Comparison of ENCODE assay signal across 29 mouse cellular contexts in the genomic region with DNA sequence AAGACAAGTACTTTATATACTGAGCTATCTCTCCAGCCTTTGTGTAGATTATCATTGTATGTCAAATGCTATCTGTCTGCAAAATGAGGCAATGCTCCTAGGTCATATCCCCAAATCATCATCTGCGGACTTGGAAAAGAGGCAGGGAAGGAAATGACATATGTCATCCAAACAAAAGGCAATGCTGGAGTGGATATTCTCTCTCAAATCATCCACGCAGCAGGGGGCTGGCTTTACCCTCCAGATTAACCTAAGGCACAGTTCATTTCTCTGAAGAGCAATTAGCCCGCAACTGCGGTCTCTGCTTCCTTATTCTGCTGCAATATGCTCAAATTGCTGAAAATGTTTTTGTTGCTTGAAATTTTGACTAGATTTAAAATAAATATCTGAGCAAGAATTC.
DNase-seq lines count a peak whose midpoint lies in the region; ATAC-seq lines count a peak whose summit lies in the region.
"Had no signal": no experiment of that assay in that cellular context is flagged by ENCODE, and none has a peak within 500 bp of the region (broad histone marks: within the 10 kb centered on the region; RNA-seq: fewer than 3 reads in every experiment).

No protein-coding gene starts in this region.

- WGBS in heart, embryonic 13.5 days: 66% methylated on average over 4 of the region's 4 CpGs
- 21% methylated on average over 4 of the region's 4 CpGs for WGBS in midbrain, embryonic 16.5 days
- WGBS in midbrain, embryonic 13.5 days: 39% methylated on average over 4 of the region's 4 CpGs

- no peak overlapping the region for H3K4me2 ChIP-seq in heart, embryonic 13.5 days
- H3K4me2 ChIP-seq in midbrain, embryonic 16.5 days (ENCODE audit: low read length): no peak overlapping the region
- no peak overlapping the region for H3K4me2 ChIP-seq in midbrain, embryonic 13.5 days (replicated peaks)
- H3K4me2 ChIP-seq: heart, embryonic 15.5 days; liver, embryonic 15.5 days; lung, embryonic 15.5 days; midbrain, embryonic 12.5 days; neural tube, embryonic 13.5 days had no signal

- H3K36me3 ChIP-seq in heart, embryonic 13.5 days: no peaks in the 10 kb centered on the region
- H3K36me3 ChIP-seq in midbrain, embryonic 16.5 days (ENCODE audit: control insufficient read depth, insufficient read depth, low read length): no peaks in the 10 kb centered on the region
- no peaks in the 10 kb centered on the region for H3K36me3 ChIP-seq in midbrain, embryonic 13.5 days
- H3K36me3 ChIP-seq: G1E; heart, embryonic 15.5 days; limb, embryonic 10.5 days; liver, embryonic 15.5 days; lung, embryonic 15.5 days; midbrain, embryonic 12.5 days; neural tube, embryonic 13.5 days had no signal

- peaks cover 78% of the 10 kb centered on the region for H3K4me1 ChIP-seq in heart, embryonic 13.5 days
- peaks cover 5% of the 10 kb centered on the region for H3K4me1 ChIP-seq in midbrain, embryonic 16.5 days (ENCODE audit: control insufficient read depth, insufficient read depth, low read length)
- H3K4me1 ChIP-seq in midbrain, embryonic 13.5 days (replicated peaks): peaks cover 10% of the 10 kb centered on the region

- H3K27me3 ChIP-seq in heart, embryonic 13.5 days (replicated peaks): no peaks in the 10 kb centered on the region
- no peaks in the 10 kb centered on the region for H3K27me3 ChIP-seq in midbrain, embryonic 16.5 days (ENCODE audit: control insufficient read depth, insufficient read depth, low read depth, low read length)
- no peaks in the 10 kb centered on the region for H3K27me3 ChIP-seq in midbrain, embryonic 13.5 days
- H3K27me3 ChIP-seq: CH12.LX; heart, embryonic 15.5 days; liver, embryonic 15.5 days; lung, embryonic 15.5 days; midbrain, embryonic 12.5 days; neural tube, embryonic 13.5 days; Patski had no signal

- H3K9me3 ChIP-seq in heart, embryonic 13.5 days: no peaks in the 10 kb centered on the region
- no peaks in the 10 kb centered on the region for H3K9me3 ChIP-seq in midbrain, embryonic 16.5 days (replicated peaks; ENCODE audit: control insufficient read depth, low read length, poor library complexity, severe bottlenecking)
- no peaks in the 10 kb centered on the region for H3K9me3 ChIP-seq in midbrain, embryonic 13.5 days
- H3K9me3 ChIP-seq: heart, embryonic 15.5 days; limb, embryonic 10.5 days; liver, embryonic 15.5 days; lung, embryonic 15.5 days; midbrain, embryonic 12.5 days; neural tube, embryonic 13.5 days had no signal

- DNase-seq in heart, adult 8-10 months (ENCODE audit: low spot score): no peak
- DNase-seq in cerebellum, postnatal 10 days: peak; percentile 56 to 74
- DNase-seq in retina, postnatal 1 day: peak; percentile 71
- no peak for DNase-seq in kidney, postnatal 25 days
- DNase-seq: adrenal gland, adult 8-10 months; gastrocnemius, postnatal 36 days; heart, adult 2 months; heart, postnatal 36 days; kidney, adult 11 months; liver; lung, postnatal 36 days; thymus, adult 2 months; thymus, postnatal 4 days had no signal

- H3K9ac ChIP-seq in heart, embryonic 13.5 days: 0 out of 2 replicates have a peak overlapping the region, but pooled peaks have one; percentile 11
- H3K9ac ChIP-seq in midbrain, embryonic 16.5 days (ENCODE audit: low read depth, low read length): no peak overlapping the region
- H3K9ac ChIP-seq in midbrain, embryonic 13.5 days (replicated peaks): no peak overlapping the region
- H3K9ac ChIP-seq: heart, embryonic 15.5 days; liver, embryonic 15.5 days; lung, embryonic 15.5 days; midbrain, embryonic 12.5 days; neural tube, embryonic 13.5 days had no signal

- no peak overlapping the region for H3K27ac ChIP-seq in heart, embryonic 13.5 days (replicated peaks)
- H3K27ac ChIP-seq in midbrain, embryonic 16.5 days (ENCODE audit: low read length): peak overlapping the region; percentile 17; the same call in 1 of the 2 replicates
- no peak overlapping the region for H3K27ac ChIP-seq in midbrain, embryonic 13.5 days
- H3K27ac ChIP-seq: heart, adult 2 months; heart, embryonic 15.5 days; kidney, postnatal 0 days; left cerebral cortex, adult 2 months; limb, embryonic 10.5 days; liver, embryonic 15.5 days; lung, embryonic 15.5 days; midbrain, embryonic 12.5 days; neural tube, embryonic 13.5 days had no signal

- no peak overlapping the region for H3K4me3 ChIP-seq in heart, embryonic 13.5 days
- no peak overlapping the region for H3K4me3 ChIP-seq in midbrain, embryonic 16.5 days (ENCODE audit: low read depth, low read length)
- H3K4me3 ChIP-seq in midbrain, embryonic 13.5 days (replicated peaks): no peak overlapping the region
- H3K4me3 ChIP-seq: heart, adult 2 months; heart, embryonic 15.5 days; left cerebral cortex, adult 2 months; limb, embryonic 10.5 days; liver, embryonic 15.5 days; lung, embryonic 15.5 days; midbrain, embryonic 12.5 days; myocyte; neural tube, embryonic 13.5 days had no signal

- no peak for ATAC-seq in heart, embryonic 13.5 days (ENCODE audit: extremely low read depth, insufficient number of reproducible peaks, low FRiP score, low TSS enrichment)
- no peak for ATAC-seq in midbrain, embryonic 16.5 days
- no peak for ATAC-seq in midbrain, embryonic 13.5 days
- no peak for ATAC-seq in megakaryocyte-erythroid progenitor cell, adult 5-6 weeks (replicated peaks; ENCODE audit: low FRiP score, low TSS enrichment, poor library complexity, severe bottlenecking)
- ATAC-seq: Patski had no signal

Comparison
In these comparisons a context has a peak if more than half of its experiments do, and no peak if none do; other contexts are left out.
1. DNase-seq: peak in cerebellum, postnatal 10 days (2 of 2) and retina, postnatal 1 day (single experiment); none in heart, adult 8-10 months (single experiment) and kidney, postnatal 25 days (0 of 2).